Mouse (Mus musculus) cortical plate, adult 2 months (tissue): ENCODE measurements at regions not wholly inside any gene's neighbourhood (a gene's known extent, or its start where the extent isn't known, plus 50 kb on each side); places are given as distances from the start of the nearest gene placed in this dataset.

ENCODE experiments used
- CTCF ChIP-seq: fragments of 200-500 bp; IDR thresholded peaks from 2 replicates; pipeline ENCODE4 v1.5.1; 2011; ENCODE audit warnings: mild to moderate bottlenecking, control low read depth, low read length; ENCODE audit not compliant: insufficient read depth; ENCODE audit errors: extremely low read depth
- POLR2A ChIP-seq: fragments of 200-500 bp; IDR thresholded peaks from 2 replicates; pipeline ENCODE4 v1.6.1; 2011; ENCODE audit warnings: mild to moderate bottlenecking, low read length, control low read depth; ENCODE audit not compliant: insufficient read depth; ENCODE audit errors: extremely low read depth

- TF ChIP-seq POLR2A (no peak), CTCF (peak; percentile 72)
Observed at GRCm38 (mm10) chr17:75931022-75931421, 379.3 kb upstream of the Fam98a start.
